Comparison of ENCODE assay signal across 1 mouse cellular context in the genomic region with DNA sequence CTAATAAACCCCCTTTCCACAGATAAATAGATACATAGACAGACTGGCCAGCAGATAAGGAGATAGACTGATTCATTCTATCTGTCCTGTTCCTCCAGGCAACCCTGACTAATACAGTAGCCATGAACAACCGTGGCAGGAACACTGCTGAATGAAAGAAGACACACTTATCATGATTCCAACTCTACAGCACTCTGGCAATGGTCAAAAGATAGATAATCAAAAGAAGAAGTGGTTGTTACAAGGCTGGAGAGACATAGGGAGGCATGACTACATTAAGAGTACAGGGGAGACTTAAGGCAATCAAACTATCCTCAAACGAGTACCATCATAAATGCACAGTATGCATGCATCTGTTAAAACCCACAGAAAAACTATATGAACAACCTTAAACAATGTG.
TF ChIP-seq lines count a peak whose summit lies in the region.

No protein-coding gene starts in this region.

TF ChIP-seq in MEL, 35 proteins besides CTCF, POLR2A, EP300 and RAD21 (continued from another document):
- TF ChIP-seq HCFC1 (IDR thresholded peaks at IDR 0.05; ENCODE audit: low read depth, low read length): no peak
- TF ChIP-seq E2F4 (IDR thresholded peaks at IDR 0.05; ENCODE audit: borderline replicate concordance, low read depth, low read length): no peak
- no peak for TF ChIP-seq ELF1 (IDR thresholded peaks at IDR 0.05; ENCODE audit: low read depth, low read length)
- no peak for TF ChIP-seq ZC3H11A (IDR thresholded peaks at IDR 0.05; ENCODE audit: low read depth, low read length)
- TF ChIP-seq USF1 (IDR thresholded peaks at IDR 0.05; ENCODE audit: low read depth, low read length): no peak
- no peak for TF ChIP-seq NELFE (IDR thresholded peaks at IDR 0.05; ENCODE audit: low read depth, low read length)
- no peak for TF ChIP-seq MEF2A (IDR thresholded peaks at IDR 0.05; ENCODE audit: extremely low read depth, insufficient replicate concordance, low read depth, low read length, poor library complexity, severe bottlenecking)
- no peak for TF ChIP-seq NRF1 (IDR thresholded peaks at IDR 0.05; ENCODE audit: insufficient read depth, low read depth, low read length, poor library complexity, severe bottlenecking)
- peak; percentile 67 for TF ChIP-seq SIN3A (IDR thresholded peaks at IDR 0.05; ENCODE audit: low read length)
- peak; percentile 27; the same call in 1 of the 2 replicates for TF ChIP-seq ZKSCAN1 (IDR thresholded peaks at IDR 0.05; ENCODE audit: low read depth, low read length)
- TF ChIP-seq BHLHE40 (IDR thresholded peaks at IDR 0.05; ENCODE audit: borderline replicate concordance, low read depth, low read length): no peak
